Mouse (Mus musculus) megakaryocyte, embryonic 14.5 days (primary cell): Measurements from ENCODE around the gene E330034G19Rik.

ENCODE experiments used
- FLI1 ChIP-seq: IDR thresholded peaks from 2 replicates; pipeline ENCODE4 v1.6.1; 2012; ENCODE audit warnings: low read length, inconsistent platforms, mixed read lengths
- GATA1 ChIP-seq: IDR thresholded peaks from 3 replicates; pipeline ENCODE4 v1.6.1; 2012; ENCODE audit warnings: mixed read lengths, low read length, inconsistent platforms, borderline replicate concordance

DNA sequence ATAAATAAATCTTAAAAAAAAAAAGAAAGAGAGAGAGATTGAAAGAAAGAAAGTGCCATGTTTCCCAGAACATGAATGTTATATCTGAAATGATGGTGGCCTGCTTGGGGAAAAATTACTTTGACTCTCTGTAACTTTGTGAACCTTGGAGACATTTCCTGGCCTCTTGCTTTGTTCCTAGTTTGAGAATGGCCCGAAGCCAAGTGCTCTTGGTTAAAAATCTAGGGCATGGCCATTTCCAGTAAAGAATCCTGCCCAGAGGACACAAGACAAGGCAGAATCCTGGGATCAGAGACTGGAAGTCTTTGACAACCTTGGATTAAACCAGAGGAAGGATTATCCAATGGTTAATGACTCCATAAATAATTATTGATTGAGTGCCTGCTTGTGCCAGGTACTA lies 41.7 kb upstream of the E330034G19Rik start:
- TF ChIP-seq GATA1 (no peak), FLI1 (no peak)
